ENCODE assay signal across 8 mouse cellular contexts in the genomic region with DNA sequence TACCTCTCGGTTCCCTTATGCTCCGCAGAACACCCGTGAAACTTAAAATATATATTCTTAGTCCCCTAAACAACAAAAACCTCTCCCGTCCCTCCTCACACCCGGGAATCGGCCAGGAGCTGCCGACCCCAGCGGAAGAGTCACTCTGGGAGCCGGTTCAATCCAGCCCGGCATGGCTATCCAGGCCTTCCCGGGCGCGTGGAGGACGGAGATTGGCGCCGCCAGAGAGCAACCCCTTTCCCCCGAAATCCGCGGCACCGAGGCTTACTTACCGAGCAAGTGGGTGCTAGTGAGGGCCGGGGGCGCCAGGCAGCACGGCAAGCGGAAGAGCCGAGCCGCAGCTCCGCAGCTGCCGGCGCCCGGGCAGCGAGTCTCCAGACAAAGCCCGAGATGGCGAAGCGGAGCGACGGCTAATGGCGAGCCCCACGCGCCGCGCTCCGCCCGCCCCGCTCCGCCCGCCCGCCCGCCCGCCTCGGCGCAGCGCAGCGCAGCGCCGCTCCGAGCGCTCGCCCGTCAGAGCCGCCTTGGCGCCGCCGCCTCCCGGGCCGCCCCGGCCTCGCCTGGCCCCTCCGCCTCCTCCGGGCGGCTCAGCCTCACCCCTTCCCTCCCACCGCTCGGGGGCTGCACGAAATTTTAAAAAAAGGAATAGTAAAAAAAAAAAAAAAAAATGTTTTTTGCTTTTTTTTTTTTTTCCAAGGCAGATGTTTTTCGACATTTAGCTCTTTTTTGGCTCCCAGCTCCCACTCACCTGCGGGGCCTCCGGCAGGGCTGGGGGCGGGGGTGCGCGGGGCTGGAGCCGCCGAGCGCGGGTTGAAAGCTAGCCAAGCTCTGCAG. TPM values are rescaled to one million over a fixed set of nuclear protein-coding genes. Genes with fewer than 3 reads are reported as not detected.
DNase-seq lines count a peak whose midpoint lies in the region; ATAC-seq and TF ChIP-seq lines count a peak whose summit lies in the region.

No protein-coding gene starts in this region.

- H3K4me1 ChIP-seq in heart, embryonic 10.5 days: peaks cover 25% of the 10 kb centered on the region
- H3K4me1 ChIP-seq in kidney, embryonic 14.5 days (ENCODE audit: control insufficient read depth, insufficient read depth, low read length): peaks cover 8% of the 10 kb centered on the region; the same call in 1 of the 2 replicates
- peaks cover 15% of the 10 kb centered on the region; the same call in 1 of the 2 replicates for H3K4me1 ChIP-seq in neural tube, embryonic 14.5 days (ENCODE audit: control insufficient read depth, insufficient read depth, low read length)

- under 1% methylated on average over 81 of the region's 84 CpGs for WGBS in heart, embryonic 10.5 days
- WGBS in kidney, embryonic 14.5 days: under 1% methylated on average over 72 of the region's 84 CpGs
- under 1% methylated on average over 79 of the region's 84 CpGs for WGBS in neural tube, embryonic 14.5 days

- no peak for ATAC-seq in kidney, embryonic 14.5 days (ENCODE audit: low FRiP score, low TSS enrichment)
- ATAC-seq in neural tube, embryonic 14.5 days (ENCODE audit: low read depth): no peak

- H3K27me3 ChIP-seq in heart, embryonic 10.5 days (ENCODE audit: insufficient read depth, poor library complexity, severe bottlenecking): no peaks in the 10 kb centered on the region; the same call in 1 of the 2 replicates
- no peaks in the 10 kb centered on the region for H3K27me3 ChIP-seq in kidney, embryonic 14.5 days (ENCODE audit: control insufficient read depth, insufficient read depth, low read length)
- H3K27me3 ChIP-seq in neural tube, embryonic 14.5 days (ENCODE audit: control insufficient read depth, insufficient read depth, low read length): peaks cover 3% of the 10 kb centered on the region; the same call in 1 of the 2 replicates

- peak overlapping the region; percentile 99 for H3K27ac ChIP-seq in layer of hippocampus, adult 2 months
- peak overlapping the region; percentile 100 for H3K27ac ChIP-seq in heart, embryonic 10.5 days
- peak overlapping the region; percentile 99 for H3K27ac ChIP-seq in kidney, embryonic 14.5 days (ENCODE audit: low read depth, low read length)
- peak overlapping the region; percentile 93 for H3K27ac ChIP-seq in neural tube, embryonic 14.5 days (ENCODE audit: low read depth, low read length)

- peak overlapping the region; percentile 98 for H3K4me3 ChIP-seq in layer of hippocampus, adult 2 months
- H3K4me3 ChIP-seq in heart, embryonic 10.5 days: peak overlapping the region; percentile 99
- peak overlapping the region; percentile 100 for H3K4me3 ChIP-seq in kidney, embryonic 14.5 days (ENCODE audit: low read length)
- H3K4me3 ChIP-seq in neural tube, embryonic 14.5 days (ENCODE audit: low read depth, low read length): peak overlapping the region; percentile 99

- H3K9ac ChIP-seq in kidney, embryonic 14.5 days (ENCODE audit: low read depth, low read length): peak overlapping the region; percentile 100
- peak overlapping the region; percentile 99 for H3K9ac ChIP-seq in neural tube, embryonic 14.5 days (replicated peaks; ENCODE audit: low read depth, low read length)

- peaks cover 12% of the 10 kb centered on the region for H3K36me3 ChIP-seq in heart, embryonic 10.5 days
- H3K36me3 ChIP-seq in kidney, embryonic 14.5 days (ENCODE audit: control insufficient read depth, insufficient read depth, low read length): peaks cover 18% of the 10 kb centered on the region
- H3K36me3 ChIP-seq in neural tube, embryonic 14.5 days (ENCODE audit: control insufficient read depth, insufficient read depth, low read length): peaks cover 12% of the 10 kb centered on the region; the same call in 1 of the 2 replicates

- TF ChIP-seq CTCF in layer of hippocampus, adult 2 months (conservative IDR thresholded peaks at IDR 0.05): no peak

- H3K4me2 ChIP-seq in kidney, embryonic 14.5 days (replicated peaks; ENCODE audit: low read depth, low read length): peak overlapping the region; percentile 91
- H3K4me2 ChIP-seq in neural tube, embryonic 14.5 days (ENCODE audit: low read depth, low read length): peak overlapping the region; percentile 97

- H3K9me3 ChIP-seq in heart, embryonic 10.5 days: no peaks in the 10 kb centered on the region
- H3K9me3 ChIP-seq in kidney, embryonic 14.5 days (ENCODE audit: control insufficient read depth, low read length): no peaks in the 10 kb centered on the region
- no peaks in the 10 kb centered on the region for H3K9me3 ChIP-seq in neural tube, embryonic 14.5 days (ENCODE audit: control insufficient read depth, low read length)

- DNase-seq in layer of hippocampus, adult 2 months (ENCODE audit: low spot score in 2 of 2): peak in 1 of 2 experiments; percentile 35
- no peak for DNase-seq in layer of hippocampus, adult 9-10 months (ENCODE audit: low spot score)
- DNase-seq in cerebellum, adult 8-10 months: peak; percentile 67
- peak; percentile 86 for DNase-seq in heart, embryonic 10.5 days (ENCODE audit: low spot score)
- peak; percentile 42 to 62 for DNase-seq in lung, adult 18-20 months
- peak; percentile 75 for DNase-seq in thymus, postnatal 25 days

RNA-seq across cellular contexts. Expression of a gene that starts 0.7 kb away (rescaled TPM):
- 100 to 1,000 TPM; 122 to 138 TPM for total RNA-seq in layer of hippocampus, adult 2 months (2021)
- polyA plus RNA-seq in heart, embryonic 10.5 days (2016; fragmentation: Nextera tagmentation; extraction: Ambion mirVana): 60.4 and 75.4 TPM in 2 replicates
- 86.5 and 105 TPM in 2 replicates for polyA plus RNA-seq in kidney, embryonic 14.5 days (2014; fragmentation: Nextera tagmentation; extraction: Ambion mirVana)
- 70.3 and 81.9 TPM in 2 replicates for polyA plus RNA-seq in neural tube, embryonic 14.5 days (2014; fragmentation: Nextera tagmentation; extraction: Ambion mirVana)

RNA-seq across cellular contexts. Expression of a gene that starts 22.4 kb away (rescaled TPM):
- total RNA-seq in layer of hippocampus, adult 2 months (2021): 100 to 1,000 TPM; 165 to 169 TPM
- 9.1 and 14.3 TPM in 2 replicates for polyA plus RNA-seq in heart, embryonic 10.5 days (2016; fragmentation: Nextera tagmentation; extraction: Ambion mirVana)
- polyA plus RNA-seq in kidney, embryonic 14.5 days (2014; fragmentation: Nextera tagmentation; extraction: Ambion mirVana): 15.2 and 18.6 TPM in 2 replicates
- 36.5 and 36.7 TPM in 2 replicates for polyA plus RNA-seq in neural tube, embryonic 14.5 days (2014; fragmentation: Nextera tagmentation; extraction: Ambion mirVana)

RNA-seq across cellular contexts. Expression of a gene that starts 34.1 kb away (rescaled TPM):
- 10 to 100 TPM; 61.1 to 67.4 TPM for total RNA-seq in layer of hippocampus, adult 2 months (2021)
- 40.1 and 41.8 TPM in 2 replicates for polyA plus RNA-seq in heart, embryonic 10.5 days (2016; fragmentation: Nextera tagmentation; extraction: Ambion mirVana)
- polyA plus RNA-seq in kidney, embryonic 14.5 days (2014; fragmentation: Nextera tagmentation; extraction: Ambion mirVana): 41.6 and 54.2 TPM in 2 replicates
- 86.9 and 88.6 TPM in 2 replicates for polyA plus RNA-seq in neural tube, embryonic 14.5 days (2014; fragmentation: Nextera tagmentation; extraction: Ambion mirVana)

RNA-seq across cellular contexts. Expression of a gene that starts 47.2 kb away (rescaled TPM):
- under 1 TPM; 0.15 to 0.23 TPM for total RNA-seq in layer of hippocampus, adult 2 months (2021)
- 88.9 and 128 TPM in 2 replicates for polyA plus RNA-seq in heart, embryonic 10.5 days (2016; fragmentation: Nextera tagmentation; extraction: Ambion mirVana)
- 3.0 and 3.3 TPM in 2 replicates for polyA plus RNA-seq in kidney, embryonic 14.5 days (2014; fragmentation: Nextera tagmentation; extraction: Ambion mirVana)
- 1.6 and 2.4 TPM in 2 replicates for polyA plus RNA-seq in neural tube, embryonic 14.5 days (2014; fragmentation: Nextera tagmentation; extraction: Ambion mirVana)

RNA-seq across cellular contexts. Expression of a gene that starts 50.2 kb away (rescaled TPM):
- total RNA-seq in layer of hippocampus, adult 2 months (2021): 1 to 10 TPM; 2.0 TPM
- polyA plus RNA-seq in heart, embryonic 10.5 days (2016; fragmentation: Nextera tagmentation; extraction: Ambion mirVana): 0.06 and 0.08 TPM in 2 replicates
- 0.09 TPM in 1 of 2 replicates, not detected in the other for polyA plus RNA-seq in kidney, embryonic 14.5 days (2014; fragmentation: Nextera tagmentation; extraction: Ambion mirVana)
- 0.12 and 0.23 TPM in 2 replicates for polyA plus RNA-seq in neural tube, embryonic 14.5 days (2014; fragmentation: Nextera tagmentation; extraction: Ambion mirVana)
